Mouse (Mus musculus): ENCODE measurements at regions not wholly inside any gene's neighbourhood (a gene's known extent, or its start where the extent isn't known, plus 50 kb on each side); places are given as distances from the start of the nearest gene placed in this dataset.

DNA sequence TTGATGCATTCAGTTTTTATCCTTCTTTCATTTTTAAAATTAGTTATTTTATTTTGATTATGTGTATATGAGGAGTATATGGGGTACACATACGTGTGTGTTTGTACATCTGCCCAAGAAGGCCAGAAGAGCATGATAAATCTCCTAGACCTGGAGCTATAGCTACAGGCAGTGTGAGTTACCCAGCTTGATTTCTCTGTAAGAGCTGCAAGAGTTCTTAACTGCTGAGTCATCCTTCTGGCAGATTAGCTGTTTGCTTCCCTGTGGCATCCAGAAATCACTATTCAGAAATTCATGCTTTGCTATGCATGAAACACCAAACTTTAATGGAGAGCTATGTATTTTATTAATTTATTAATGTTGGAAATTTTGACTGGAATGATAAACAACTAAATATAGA, 466.3 kb upstream of the Zwint start:
- no peak for DNase-seq (ENCODE audit: low spot score in 2 of 2)

DNA sequence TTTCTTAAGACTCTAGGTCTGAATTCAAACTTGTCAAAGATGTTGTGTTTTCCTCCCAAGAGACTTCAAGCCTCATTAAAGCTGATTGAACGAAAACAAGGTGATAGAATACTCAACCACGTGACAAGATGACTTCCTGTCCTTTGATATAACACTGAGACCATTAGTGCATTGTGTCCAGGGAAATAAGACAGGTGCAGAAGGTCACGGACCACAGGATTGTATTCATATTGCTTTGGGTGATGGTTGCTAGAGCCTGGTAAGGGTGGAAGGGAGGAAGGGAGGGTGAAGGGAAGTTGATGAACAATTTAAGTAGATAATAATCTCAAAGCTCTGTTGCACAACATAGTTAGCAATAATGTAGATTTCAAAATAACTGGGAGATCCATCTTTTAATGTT, 436.8 kb upstream of the Zwint start:
- DNase-seq (ENCODE audit: low spot score in 2 of 2), result no peak

DNA sequence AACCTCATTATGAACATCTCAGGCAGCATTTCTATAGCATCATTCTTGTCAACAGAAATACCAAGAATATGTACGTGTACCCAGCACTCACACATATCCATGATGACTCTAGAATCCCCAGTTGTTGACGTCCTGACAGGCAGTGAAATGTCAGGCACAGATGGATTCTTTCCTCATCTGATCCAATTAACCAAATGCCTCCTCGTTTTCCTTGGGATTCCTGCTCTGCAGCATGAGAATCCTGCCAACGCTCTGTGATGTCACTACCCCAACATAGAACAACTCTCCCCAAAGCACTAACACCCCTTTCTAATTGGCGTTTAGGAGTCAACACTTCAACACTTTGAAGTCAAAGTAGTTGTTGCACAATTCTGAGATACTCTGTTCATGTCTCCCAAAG, 433.5 kb upstream of the Zwint start:
- peak; percentile 4 for DNase-seq (ENCODE audit: low spot score in 2 of 2)

DNA sequence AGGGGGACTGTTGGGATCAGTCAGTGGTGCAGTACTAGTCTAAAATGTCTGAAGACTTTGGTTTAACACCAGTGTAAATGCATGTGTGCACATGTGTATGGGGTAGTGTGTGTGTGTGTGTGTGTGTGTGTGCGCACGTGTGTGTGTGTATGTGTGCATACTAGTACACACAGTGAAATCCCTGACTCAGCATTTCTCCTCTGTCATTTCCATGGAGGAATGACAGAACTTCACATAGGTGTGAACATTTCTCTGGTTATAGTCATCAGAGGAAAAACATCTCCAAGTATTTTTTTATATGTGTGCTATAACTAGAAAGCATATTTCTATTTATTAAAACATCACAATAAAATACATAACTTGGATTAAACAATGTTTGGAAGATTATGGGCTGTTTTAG, 432.1 kb upstream of the Zwint start:
- DNase-seq (ENCODE audit: low spot score in 2 of 2), result no peak

DNA sequence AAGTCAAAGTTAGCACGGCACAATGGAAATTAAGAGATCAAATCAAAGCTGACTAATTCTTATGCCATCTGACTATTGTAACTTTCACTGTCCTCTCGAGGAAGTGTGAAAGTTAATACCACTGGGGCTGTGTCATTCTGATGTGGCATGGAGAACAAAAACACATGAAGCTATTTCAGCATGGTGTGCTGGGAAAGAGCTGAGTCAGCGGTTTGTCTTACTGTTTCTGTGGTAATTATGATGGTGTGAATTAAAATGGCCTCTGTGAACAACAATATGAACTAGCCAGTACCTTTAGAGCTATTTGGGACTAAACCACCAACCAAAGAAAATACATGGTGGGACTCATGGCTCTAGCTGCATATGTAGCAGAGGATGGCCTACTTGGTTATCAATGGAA, 429.6 kb upstream of the Zwint start:
- no peak for DNase-seq (ENCODE audit: low spot score in 2 of 2)

DNA sequence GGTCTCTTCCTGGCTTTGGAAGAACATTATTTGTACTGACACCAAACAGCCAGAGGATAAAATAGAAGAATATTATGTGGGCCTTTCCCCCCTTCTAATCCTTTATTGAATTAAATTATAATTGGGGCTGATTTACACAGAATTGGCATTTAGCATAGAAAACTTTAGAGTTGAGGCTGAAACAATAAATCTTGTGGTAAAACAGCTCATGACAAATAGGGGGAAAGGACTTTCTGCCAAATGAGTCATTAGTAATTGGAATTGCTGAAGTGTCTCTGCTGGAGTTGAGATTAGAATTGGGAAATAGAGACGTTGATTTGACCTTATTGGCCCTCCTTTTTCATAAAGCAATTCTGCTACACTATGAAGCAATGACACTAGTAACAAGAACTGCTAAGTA, 410.5 kb upstream of the Zwint start:
- no peak for DNase-seq (ENCODE audit: low spot score in 2 of 2)

Measured in layer of hippocampus, postnatal 14 days (tissue).